Mouse (Mus musculus) kidney, adult 10 weeks (tissue): ENCODE data around the gene Hsd17b11. TPM values are rescaled to one million over a fixed set of nuclear protein-coding genes. Genes with fewer than 3 reads are reported as not detected.

Experiments used
- polyA plus RNA-seq: library from polyadenylated mRNA; stranded (reverse); fragments of 350-450 nt; fragmentation: Illumina TruSeq; extraction: RNeasy Lipid Tissue Mini Kit (QIAGEN cat#74804); gene quantifications from one replicate; pipeline ENCODE4 v1.2.3, GENCODE M21; 2014; ENCODE audit warnings: low read depth, low replicate concordance

The Hsd17b11 gene
- polyA plus RNA-seq: 117 TPM

DNA sequence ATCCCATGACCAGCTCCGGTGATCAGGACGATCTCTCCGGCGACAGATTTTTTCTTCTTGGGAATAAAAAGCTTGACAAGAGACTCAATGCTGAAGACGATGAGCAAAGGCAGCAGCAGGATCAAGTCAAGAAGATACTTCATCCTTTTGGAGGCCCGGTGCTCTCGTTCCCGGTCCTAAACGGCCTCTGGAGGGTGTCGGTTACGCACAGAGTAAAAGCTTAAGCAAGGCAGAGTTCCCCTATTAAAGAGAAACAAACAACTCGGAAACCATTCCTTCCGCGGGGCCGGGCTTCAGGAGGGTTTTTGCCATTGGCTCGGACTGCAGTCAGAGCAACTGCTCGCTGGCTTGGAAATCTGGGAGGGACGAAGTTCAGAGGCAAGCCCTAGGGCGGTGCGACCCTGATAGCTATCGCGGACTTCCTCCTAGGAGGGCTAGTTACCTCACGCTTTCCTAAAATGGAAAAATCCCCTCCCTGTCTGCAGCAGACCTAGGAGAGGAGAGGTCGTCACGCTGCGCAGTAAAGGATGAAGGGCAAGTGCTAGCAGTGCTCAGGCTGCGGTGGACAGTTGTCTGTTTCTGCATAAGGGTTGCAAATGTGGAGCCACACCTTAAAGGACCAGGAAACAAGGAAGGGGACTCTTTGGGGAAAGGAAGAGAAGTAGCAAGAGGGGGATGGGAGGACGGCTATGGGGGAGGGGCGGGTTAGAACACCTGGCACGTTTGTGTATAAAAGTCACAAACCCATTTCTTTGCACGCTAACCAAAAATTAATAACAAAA, at the start of gene Hsd17b11:
Gene Hsd17b11 (minus strand): TSS at position 323 of the 782 bp plus-strand sequence.

DNA sequence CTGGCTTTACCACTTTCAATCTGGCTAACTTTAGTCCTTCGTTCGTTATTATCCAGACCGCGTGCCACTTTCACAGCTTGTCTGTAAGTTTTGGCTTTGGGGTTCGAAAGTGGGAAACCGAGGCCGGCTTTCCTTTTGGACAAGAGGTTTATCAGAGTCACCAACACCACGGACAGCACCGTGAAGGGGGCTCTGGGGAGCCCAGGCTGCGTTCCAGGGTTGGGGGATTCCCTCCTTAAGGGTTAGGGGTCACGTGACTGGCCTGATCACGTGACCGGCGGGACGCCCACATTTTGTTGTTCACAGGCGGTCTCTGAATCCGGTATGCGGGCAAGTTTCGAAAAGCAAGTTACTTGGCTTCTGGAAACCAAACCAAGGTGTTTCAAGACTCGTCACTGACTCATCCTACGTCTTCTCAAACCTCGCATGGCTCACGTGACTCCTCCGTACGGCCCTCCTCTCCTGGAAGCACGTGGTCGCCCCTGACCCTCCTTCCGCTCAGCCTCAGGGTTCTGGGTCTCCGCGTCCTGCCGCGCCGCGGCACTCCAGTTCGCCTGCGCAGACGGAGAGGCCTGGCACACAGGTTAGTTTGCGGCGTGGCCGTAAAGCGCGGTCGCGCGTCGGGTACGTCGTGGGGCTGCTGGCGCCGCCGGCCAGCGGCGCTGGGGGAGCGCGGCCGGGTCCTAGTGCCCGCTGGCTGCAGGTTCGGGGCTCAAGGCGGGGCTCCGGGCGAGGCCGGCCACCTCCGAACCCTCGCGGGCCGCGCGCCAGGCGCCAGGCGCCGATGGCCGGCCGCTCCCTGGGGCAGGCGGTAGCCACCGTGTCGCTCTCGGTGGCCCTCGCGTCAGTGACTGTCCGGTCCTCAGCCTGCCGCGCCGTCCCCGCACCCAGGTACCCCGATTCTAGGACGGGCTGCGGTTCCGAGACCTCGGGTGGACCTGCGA, 24.8 kb upstream of the Hsd17b11 start, which contains the start of gene Nudt9:
Gene Nudt9 (plus strand): TSS at position 51 of the 944 bp plus-strand sequence.

DNA sequence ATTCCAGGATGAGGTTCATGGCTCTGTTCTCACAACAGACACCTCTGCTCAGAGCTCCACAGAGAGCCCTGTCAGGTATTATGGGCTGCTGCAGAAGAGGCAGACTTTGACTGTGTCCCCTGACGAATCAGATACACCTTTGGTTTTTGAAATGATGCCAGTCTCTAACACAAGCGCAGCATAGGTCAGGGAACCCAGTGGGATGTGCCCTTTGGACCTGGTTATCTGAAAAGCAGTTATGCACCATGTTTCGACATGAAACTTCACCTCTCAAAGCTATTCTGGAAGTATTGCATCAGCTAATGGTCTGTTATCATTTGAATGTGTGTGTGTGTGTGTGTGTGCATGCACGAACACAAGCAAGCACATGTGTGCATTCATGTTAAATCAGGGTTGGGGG, 44.4 kb downstream of the Hsd17b11 start, which contains the start of gene Hsd17b13:
Gene Hsd17b13 (minus strand): TSS at position 114 of the 400 bp plus-strand sequence.

Other genes with a start within 250 kb of the Hsd17b11 start
- 3.6 TPM for gene Klhl8, start 110.7 kb downstream of the Hsd17b11 start, polyA plus RNA-seq
- gene Hsd17b13, start 44.5 kb downstream of the Hsd17b11 start, polyA plus RNA-seq: not detected
- gene Nudt9, start 24.4 kb upstream of the Hsd17b11 start, polyA plus RNA-seq: 12.2 TPM
- gene Gm17660, start 55.7 kb upstream of the Hsd17b11 start, polyA plus RNA-seq: not detected
- 49.8 TPM for gene Sparcl1, start 91.8 kb upstream of the Hsd17b11 start, polyA plus RNA-seq
- not detected for gene Dspp, start 148.8 kb upstream of the Hsd17b11 start, polyA plus RNA-seq
- gene Dmp1, start 180.7 kb upstream of the Hsd17b11 start, polyA plus RNA-seq: not detected